Comparison of ENCODE assay signal across 40 mouse cellular contexts in genomic region chr11:89009066-89009465, GRCm38 (mm10). TPM values are rescaled to one million over a fixed set of nuclear protein-coding genes. Genes with fewer than 3 reads are reported as not detected.
"Had no signal": no experiment of that assay in that cellular context is flagged by ENCODE, and none has a peak within 500 bp of the region (broad histone marks: within the 10 kb centered on the region; RNA-seq: fewer than 3 reads in every experiment).

No protein-coding gene starts in this region.

- ATAC-seq: hindbrain, embryonic 16.5 days; inflammation-experienced regulatory T-cells, adult 6 months had no signal

- H3K27me3 ChIP-seq: heart, embryonic 12.5 days; hindbrain, embryonic 12.5 days; intestine, embryonic 15.5 days; limb, embryonic 13.5 days; limb, embryonic 15.5 days had no signal

- H3K4me2 ChIP-seq: heart, embryonic 12.5 days; hindbrain, embryonic 12.5 days; hindbrain, embryonic 14.5 days; intestine, embryonic 15.5 days; limb, embryonic 13.5 days; limb, embryonic 15.5 days had no signal

- H3K4me3 ChIP-seq: gastrocnemius, adult 2 months; heart, embryonic 10.5 days; heart, embryonic 12.5 days; hindbrain, embryonic 10.5 days; hindbrain, embryonic 12.5 days; intestine, embryonic 15.5 days; layer of hippocampus, adult 2 months; limb, embryonic 13.5 days; limb, embryonic 15.5 days had no signal

- H3K36me3 ChIP-seq: hindbrain, embryonic 10.5 days; hindbrain, embryonic 12.5 days; limb, embryonic 13.5 days had no signal

- DNase-seq: gastrocnemius, adult 2 months; gastrocnemius, postnatal 10 days; gastrocnemius, postnatal 25 days; heart, adult 18-20 months; heart, postnatal 10 days; heart, postnatal 4 days; kidney, adult 18-20 months; kidney, adult 8-10 months; kidney, postnatal 10 days; kidney, postnatal 25 days; kidney, postnatal 4 days; layer of hippocampus, adult 9-11 months; layer of hippocampus, postnatal 36 days; left cerebral cortex, postnatal 4 days had no signal

- H3K9me3 ChIP-seq: heart, embryonic 10.5 days; hindbrain, embryonic 10.5 days; hindbrain, embryonic 12.5 days; intestine, embryonic 15.5 days; limb, embryonic 13.5 days; limb, embryonic 15.5 days had no signal

- H3K4me1 ChIP-seq: heart, embryonic 10.5 days; heart, embryonic 12.5 days; hindbrain, embryonic 12.5 days; intestine, embryonic 15.5 days; limb, embryonic 13.5 days had no signal

- H3K27ac ChIP-seq: gastrocnemius, adult 2 months; heart, embryonic 10.5 days; hindbrain, embryonic 12.5 days; hindbrain, embryonic 14.5 days; intestine, embryonic 15.5 days; layer of hippocampus, adult 2 months; limb, embryonic 13.5 days; limb, embryonic 15.5 days had no signal

- H3K9ac ChIP-seq: hindbrain, embryonic 12.5 days; hindbrain, embryonic 14.5 days; intestine, embryonic 15.5 days; limb, embryonic 13.5 days; limb, embryonic 15.5 days had no signal

RNA-seq across cellular contexts. Expression of gene Elobl, which starts 42.3 kb away (rescaled TPM):
- total RNA-seq: gastrocnemius, adult 2 months; gastrocnemius, postnatal 10 days; gastrocnemius, postnatal 25 days; gastrocnemius, postnatal 4 days; granulocyte monocyte progenitor cell, adult 5-6 weeks; heart, adult 18-20 months; heart, adult 8-10 months; heart, postnatal 10 days; heart, postnatal 25 days; heart, postnatal 4 days; layer of hippocampus, adult 2 months; layer of hippocampus, postnatal 14 days; layer of hippocampus, postnatal 36 days; left cerebral cortex, adult 18-20 months; left cerebral cortex, adult 8-10 months; left cerebral cortex, postnatal 10 days; left cerebral cortex, postnatal 25 days; left cerebral cortex, postnatal 4 days had no signal
- polyA plus RNA-seq: heart, embryonic 10.5 days; heart, embryonic 12.5 days; heart, embryonic 14.5 days; heart, embryonic 16.5 days; hindbrain, embryonic 10.5 days; hindbrain, embryonic 12.5 days; hindbrain, embryonic 14.5 days; hindbrain, embryonic 16.5 days; intestine, embryonic 15.5 days; intestine, postnatal 0 days; kidney, embryonic 14.5 days; kidney, embryonic 16.5 days; limb, embryonic 11.5 days; limb, embryonic 13.5 days; limb, embryonic 15.5 days had no signal
